Mouse (Mus musculus) CH12.LX (cell line): ENCODE results near the gene Myocd. TPM values are rescaled to one million over a fixed set of nuclear protein-coding genes. Genes with fewer than 3 reads are reported as not detected.

ENCODE experiments used
- DNase-seq: peaks from one replicate; pipeline ENCODE4 v3.0.0-alpha.2; 2013; ENCODE audit errors: extremely low read depth
- H3K27ac ChIP-seq: 2 replicates; pipeline ENCODE4 v1.5.1; 2012; ENCODE audit warnings: low read depth, mild to moderate bottlenecking, control low read depth, moderate library complexity; ENCODE audit not compliant: insufficient read depth
- H3K27me3 ChIP-seq: replicated peaks from 2 replicates; pipeline ENCODE3; 2012; ENCODE audit warnings: inconsistent platforms
- H3K36me3 ChIP-seq, 2 experiments: replicated peaks in 1 of 2; 2 replicates each; pipeline versions ENCODE3 to v1.6.1; 2012; ENCODE audit warnings: inconsistent platforms in 1 of 2, low read length in 1 of 2, mild to moderate bottlenecking in 1 of 2, mixed read lengths in 1 of 2, moderate library complexity in 1 of 2; ENCODE audit not compliant: control insufficient read depth in 1 of 2, insufficient read depth in 1 of 2
- H3K4me1 ChIP-seq, 2 experiments: 2 replicates each; pipeline ENCODE4 v1.6.1; 2012; ENCODE audit warnings: inconsistent platforms in 1 of 2, moderate library complexity in 1 of 2; ENCODE audit not compliant: insufficient read depth in 2 of 2, control insufficient read depth in 1 of 2
- H3K4me2 ChIP-seq: 2 replicates; pipeline ENCODE4 v1.6.1; 2012; ENCODE audit warnings: low read depth, mild to moderate bottlenecking, control low read depth; ENCODE audit not compliant: poor library complexity, insufficient read depth, severe bottlenecking
- H3K4me3 ChIP-seq, 3 experiments: fragments of 150-350 bp in 1 of 3; sonication (generic) in 1 of 3; replicated peaks in 1 of 3; 2 replicates each; pipeline versions ENCODE3 to v1.5.1; 2011 to 2012; ENCODE audit warnings: low read depth in 2 of 3, low read length in 2 of 3, mild to moderate bottlenecking in 2 of 3, moderate library complexity in 2 of 3, control low read depth in 1 of 3, improper control_type of control experiment in 1 of 3, inconsistent platforms in 1 of 3, mixed read lengths in 1 of 3; ENCODE audit not compliant: poor library complexity in 1 of 3
- H3K79me2 ChIP-seq: replicated peaks from 2 replicates; pipeline ENCODE4 v1.6.1; 2012; ENCODE audit warnings: mild to moderate bottlenecking, moderate library complexity; ENCODE audit not compliant: control insufficient read depth, poor library complexity, insufficient read depth, severe bottlenecking; ENCODE audit errors: extremely low read depth
- H3K9ac ChIP-seq: 2 replicates; pipeline ENCODE4 v1.6.1; 2012; ENCODE audit warnings: low read depth, mild to moderate bottlenecking, control low read depth, moderate library complexity; ENCODE audit not compliant: insufficient read depth
- H3K9me3 ChIP-seq: replicated peaks from 2 replicates; pipeline ENCODE3; 2012; ENCODE audit warnings: low read length, inconsistent platforms, mixed read lengths
- BHLHE40 ChIP-seq: IDR thresholded peaks from 2 replicates; pipeline ENCODE4 v1.6.1; 2011; ENCODE audit warnings: mild to moderate bottlenecking, low read depth, low read length, improper control_type of control experiment
- CHD1 ChIP-seq: IDR thresholded peaks from 2 replicates; pipeline ENCODE4 v1.6.1; 2012; ENCODE audit warnings: low read depth, low read length, improper control_type of control experiment, inconsistent platforms
- CTCF ChIP-seq, 2 experiments: IDR thresholded peaks in 1 of 2; conservative IDR thresholded peaks in 1 of 2; 2 replicates each; pipeline ENCODE4 v1.5.1; 2011 to 2012; ENCODE audit warnings: low read depth in 2 of 2, low read length in 2 of 2, improper control_type of control experiment in 1 of 2, inconsistent platforms in 1 of 2, mild to moderate bottlenecking in 1 of 2, moderate library complexity in 1 of 2
- E2F4 ChIP-seq: IDR thresholded peaks from 2 replicates; pipeline ENCODE4 v1.6.1; 2011; ENCODE audit warnings: low read depth, low read length, improper control_type of control experiment; ENCODE audit not compliant: insufficient replicate concordance
- IRF4 ChIP-seq: IDR thresholded peaks from 2 replicates; pipeline ENCODE4 v1.6.1; 2014; ENCODE audit warnings: low read depth, mild to moderate bottlenecking, inconsistent platforms, low read length, improper control_type of control experiment
- JUND ChIP-seq: conservative IDR thresholded peaks from 2 replicates; pipeline ENCODE4 v1.6.1; 2011; ENCODE audit warnings: low read depth, low read length, improper control_type of control experiment
- KAT2A ChIP-seq: IDR thresholded peaks from 2 replicates; pipeline ENCODE4 v1.6.1; 2012; ENCODE audit warnings: low read length, improper control_type of control experiment, inconsistent platforms; ENCODE audit not compliant: insufficient replicate concordance
- MAFK ChIP-seq: IDR thresholded peaks from 2 replicates; pipeline ENCODE4 v1.6.1; 2011; ENCODE audit warnings: low read length, improper control_type of control experiment; ENCODE audit not compliant: insufficient replicate concordance
- MAZ ChIP-seq: IDR thresholded peaks from 2 replicates; pipeline ENCODE4 v1.6.1; 2012; ENCODE audit warnings: low read depth, mild to moderate bottlenecking, inconsistent platforms, low read length, improper control_type of control experiment, moderate library complexity
- MEF2A ChIP-seq: IDR thresholded peaks from 2 replicates; pipeline ENCODE4 v1.6.1; 2014; ENCODE audit warnings: low read depth, mild to moderate bottlenecking, inconsistent platforms, low read length, improper control_type of control experiment, borderline replicate concordance
- MXI1 ChIP-seq: IDR thresholded peaks from 2 replicates; pipeline ENCODE4 v1.6.1; 2011; ENCODE audit warnings: mild to moderate bottlenecking, low read depth, low read length, improper control_type of control experiment
- NRF1 ChIP-seq: IDR thresholded peaks from 2 replicates; pipeline ENCODE4 v1.6.1; 2014; ENCODE audit warnings: low read depth, mild to moderate bottlenecking, inconsistent platforms, low read length, improper control_type of control experiment, moderate library complexity
- PAX5 ChIP-seq: IDR thresholded peaks from 2 replicates; pipeline ENCODE4 v1.6.1; 2012; ENCODE audit warnings: low read length, inconsistent platforms, mixed read lengths
- RAD21 ChIP-seq: IDR thresholded peaks from 2 replicates; pipeline ENCODE4 v1.6.1; 2011; ENCODE audit warnings: low read depth, mild to moderate bottlenecking, low read length, improper control_type of control experiment, moderate library complexity
- RCOR1 ChIP-seq: conservative IDR thresholded peaks from 2 replicates; pipeline ENCODE4 v1.6.1; 2012; ENCODE audit warnings: low read depth, mild to moderate bottlenecking, inconsistent platforms, low read length, improper control_type of control experiment
- SIN3A ChIP-seq: IDR thresholded peaks from 2 replicates; pipeline ENCODE4 v1.6.1; 2012; ENCODE audit warnings: low read length, improper control_type of control experiment, inconsistent platforms
- SMC3 ChIP-seq: IDR thresholded peaks from 2 replicates; pipeline ENCODE4 v1.6.1; 2011; ENCODE audit warnings: low read depth, low read length, improper control_type of control experiment
- TCF12 ChIP-seq: IDR thresholded peaks from 2 replicates; pipeline ENCODE4 v1.6.1; 2014; ENCODE audit warnings: low read depth, mild to moderate bottlenecking, inconsistent platforms, low read length, improper control_type of control experiment
- USF1 ChIP-seq: IDR thresholded peaks from 2 replicates; pipeline ENCODE4 v1.6.1; 2014; ENCODE audit warnings: low read depth, mild to moderate bottlenecking, inconsistent platforms, low read length, improper control_type of control experiment
- ZKSCAN1 ChIP-seq: IDR thresholded peaks from 2 replicates; pipeline ENCODE4 v1.6.1; 2012; ENCODE audit warnings: low read depth, inconsistent platforms, low read length, improper control_type of control experiment, borderline replicate concordance
- dilution Hi-C: fragments of 300-500 bp; cut with MboI; formaldehyde crosslinking; loops from 2 replicates; pipeline ENCODE4 v1.14.3; 2020; ENCODE audit warnings: low sequenced_read_pairs; ENCODE audit not compliant: extremely low pct_unique_long_range_greater_than_20kb, extremely low pct_ligation_motif_present
- in situ Hi-C: fragments of 300-500 bp; cut with MboI; formaldehyde crosslinking; loops from 3 replicates; pipeline ENCODE4 v1.14.3; 2019; ENCODE audit warnings: low sequenced_read_pairs, low pct_ligation_motif_present, low pct_unique_long_range_greater_than_20kb, mixed read lengths
- polyA plus RNA-seq: library from polyadenylated mRNA; unstranded; fragments of >175 nt; gene quantifications from 2 replicates; pipeline ENCODE4 v1.2.1, GENCODE M21; 2012; ENCODE audit warnings: low read depth; ENCODE audit not compliant: insufficient read length
- total RNA-seq, 2 experiments: library from RNA; depleted of rRNA; stranded (reverse); fragments of 300-350 nt in 1 of 2; fragments of >200 nt in 1 of 2; gene quantifications; 2 replicates each; pipeline ENCODE4 v1.2.3; 2012 to 2014

The Myocd gene
- total and polyA plus RNA-seq, 3 experiments, result not detected

DNA sequence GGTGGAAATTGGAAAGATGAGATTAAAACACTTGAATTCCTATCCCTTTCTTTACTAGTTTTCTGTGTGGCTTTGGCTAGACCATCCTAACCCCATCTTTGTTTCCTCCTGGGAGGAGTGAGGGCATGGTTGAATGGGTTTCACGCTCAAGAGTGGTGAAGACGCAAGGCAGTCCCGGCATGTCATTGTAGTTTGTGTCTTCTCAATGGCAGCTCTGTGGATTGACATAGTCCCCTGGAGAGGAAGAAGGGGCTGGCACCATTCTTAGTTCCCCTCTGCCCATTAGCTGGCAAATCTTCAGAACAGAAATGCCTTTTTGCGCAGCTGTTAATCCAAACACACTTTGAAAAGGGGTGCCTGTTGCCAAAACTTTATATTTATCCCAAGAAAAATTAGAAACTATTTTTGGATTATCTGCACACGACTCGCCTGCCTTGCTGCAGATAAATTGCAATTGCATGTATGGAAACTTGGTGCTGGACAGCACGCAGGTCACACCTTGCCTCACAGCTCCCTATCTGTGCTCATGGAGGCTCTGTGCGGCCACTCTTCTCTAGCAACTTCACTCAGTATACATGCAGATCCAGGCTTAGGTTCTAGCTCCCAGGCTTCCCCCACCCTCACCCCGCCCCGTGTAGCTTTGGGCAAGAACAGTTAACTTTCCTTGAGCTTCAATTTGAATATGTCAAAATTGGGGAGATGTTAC lies 24.5 kb upstream of the Myocd start:
- in situ Hi-C loops, result no loop called here
- H3K4me2 ChIP-seq, result no peak overlapping the region
- H3K9me3 ChIP-seq, result no peaks in the 10 kb centered on the region
- H3K27me3 ChIP-seq, result no peaks in the 10 kb centered on the region
- H3K4me1 ChIP-seq, result peaks cover 0 to 28% of the 10 kb centered on the region in 2 experiments; a peak in 2 of 4 replicates
- no peak for TF ChIP-seq SIN3A
- TF ChIP-seq KAT2A, result no peak
- no peak for TF ChIP-seq SMC3
- no peak for TF ChIP-seq BHLHE40
- TF ChIP-seq MAZ, result no peak
- TF ChIP-seq NRF1, result no peak
- TF ChIP-seq, all 38 proteins: peak for 0
- no peak overlapping the region for H3K27ac ChIP-seq
- H3K36me3 ChIP-seq, result no peaks in the 10 kb centered on the region
- no peak overlapping the region for H3K9ac ChIP-seq
- no peaks in the 10 kb centered on the region for H3K79me2 ChIP-seq
- dilution Hi-C loops, result no loop called here
- DNase-seq, result no peak
- H3K4me3 ChIP-seq, result no peak overlapping the region

DNA sequence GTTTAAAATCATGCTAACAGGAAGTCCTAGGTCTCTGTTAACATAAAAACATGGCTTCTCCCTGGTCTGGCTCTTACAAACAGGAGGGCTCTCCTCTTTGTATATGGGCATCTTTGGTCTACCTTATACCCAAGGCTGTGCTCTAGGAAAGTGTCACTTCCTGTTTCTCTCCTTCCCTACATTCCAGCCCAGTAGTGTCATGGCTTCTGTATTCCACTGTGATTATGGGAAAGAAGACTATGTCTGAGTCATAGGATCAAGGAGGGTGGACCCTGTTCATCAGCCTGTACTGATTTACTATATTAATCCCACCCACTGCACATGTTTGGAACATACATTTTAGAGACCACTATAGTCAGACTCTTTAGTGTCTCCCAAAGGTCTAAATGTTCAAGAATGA lies 23.2 kb upstream of the Myocd start:
- no peak for DNase-seq
- in situ Hi-C loops, result no loop called here
- no peak for TF ChIP-seq ZKSCAN1
- TF ChIP-seq SMC3, result no peak
- TF ChIP-seq PAX5, result no peak
- no peak for TF ChIP-seq MAFK
- TF ChIP-seq MXI1, result no peak
- TF ChIP-seq KAT2A, result no peak
- TF ChIP-seq TCF12, result no peak
- TF ChIP-seq MAZ, result no peak
- no peak for TF ChIP-seq RCOR1
- TF ChIP-seq JUND, result no peak
- TF ChIP-seq RAD21, result no peak
- no peak for TF ChIP-seq CTCF (conservative IDR thresholded peaks at IDR 0.05 in 1 of 2, IDR thresholded peaks at IDR 0.05 in 1 of 2; ENCODE audit: low read depth in 2 of 2, low read length in 2 of 2)
- no peak for TF ChIP-seq E2F4
- no peak for TF ChIP-seq IRF4
- TF ChIP-seq MEF2A, result no peak
- no peak for TF ChIP-seq USF1
- no peak for TF ChIP-seq CHD1
- TF ChIP-seq, all 38 proteins: peak for 0

More for the DNA sequence above, 23.2 kb upstream of the Myocd start:
- Histone ChIP-seq H3K9ac (no peak overlapping the region), H3K4me3 (no peak overlapping the region), H3K36me3 (no peaks in the 10 kb centered on the region), H3K9me3 (no peaks in the 10 kb centered on the region), H3K79me2 (no peaks in the 10 kb centered on the region), H3K27me3 (no peaks in the 10 kb centered on the region), H3K4me2 (no peak overlapping the region), H3K27ac (no peak overlapping the region), H3K4me1 (peaks cover 0 to 28% of the 10 kb centered on the region in 2 experiments; a peak in 2 of 4 replicates)
- dilution Hi-C loops, result no loop called here
